Mouse (Mus musculus) lung, adult 2 months (tissue): ENCODE measurements around the gene Cables2. TPM values are rescaled to one million over a fixed set of nuclear protein-coding genes. Genes with fewer than 3 reads are reported as not detected.
A peak's percentile ranks its signal among the peaks of the same experiment; 100 is the strongest.

Experiments
- DNase-seq: peaks from one replicate; pipeline ENCODE4 v3.0.0; 2022
- H3K4me1 ChIP-seq: fragments of 200-500 bp; 2 replicates; pipeline ENCODE4 v1.6.1; 2011; ENCODE audit warnings: low read length; ENCODE audit not compliant: control insufficient read depth, insufficient read depth
- H3K4me3 ChIP-seq: fragments of 200-500 bp; replicated peaks from 2 replicates; pipeline ENCODE3; 2011; ENCODE audit warnings: low read depth, mild to moderate bottlenecking, control low read depth, low read length; ENCODE audit errors: extremely low read depth
- CTCF ChIP-seq: fragments of 200-500 bp; IDR thresholded peaks from 2 replicates; pipeline ENCODE4 v1.5.1; 2011; ENCODE audit warnings: mild to moderate bottlenecking, low read length, control low read depth; ENCODE audit not compliant: insufficient read depth
- POLR2A ChIP-seq: fragments of 200-500 bp; IDR thresholded peaks from 2 replicates; pipeline ENCODE4 v1.6.1; 2011; ENCODE audit warnings: low read depth, mild to moderate bottlenecking, control low read depth, low read length, borderline replicate concordance; ENCODE audit errors: extremely low read depth
- WGBS: fragments of 180-500 bp; shearing (Covaris S2); methylation state at CpG from one replicate; pipeline ENCODE4 v1.1.7; 2018; 5-methylcytosine and 5-hydroxymethylcytosine counted together
- polyA plus RNA-seq: library from polyadenylated mRNA; depleted of rRNA; stranded (reverse); fragments of >200 nt; gene quantifications from 2 replicates; pipeline ENCODE4 v1.2.3, GENCODE M21; 2012

Gene Cables2
- polyA plus RNA-seq, 1 experiment, result 28.2 TPM

- no peak for TF ChIP-seq POLR2A
- no peak for TF ChIP-seq CTCF
- DNase-seq, result no peak
- no peak overlapping the region for H3K4me3 ChIP-seq
- 75% methylated on average over 3 of the region's 3 CpGs for WGBS
- peaks cover 3% of the 10 kb centered on the region; the same call in 1 of the 2 replicates for H3K4me1 ChIP-seq
These were observed 32.2 kb upstream of the Cables2 start for GRCm38 (mm10) chr2:180305490-180305889.

DNA sequence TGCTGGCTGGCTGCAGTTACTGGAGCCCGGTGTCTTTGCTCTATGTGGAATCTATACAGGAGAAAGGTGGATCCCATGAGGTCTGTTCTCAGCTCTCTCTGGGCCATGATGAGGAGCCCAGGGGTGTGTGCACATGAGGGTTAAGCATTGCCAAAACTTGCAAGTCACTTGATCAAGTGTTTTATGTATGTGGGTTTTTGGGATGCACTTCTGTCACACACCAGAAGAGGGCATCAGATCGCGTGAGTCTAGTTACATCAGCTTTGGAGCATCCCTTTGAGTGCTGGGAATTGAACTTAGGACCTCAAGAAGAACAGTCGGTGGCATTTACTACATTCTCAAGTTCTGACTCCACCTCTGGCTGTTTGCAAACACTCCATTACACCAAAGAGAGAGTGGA, 31.3 kb upstream of the Cables2 start:
- WGBS, result 34% methylated on average over 4 of the region's 4 CpGs
- no peak overlapping the region for H3K4me3 ChIP-seq
- peaks cover 3% of the 10 kb centered on the region; the same call in 1 of the 2 replicates for H3K4me1 ChIP-seq
- TF ChIP-seq POLR2A (no peak), CTCF (no peak)
- no peak for DNase-seq

GRCm38 (mm10) chr2:180303468-180303867, 30.2 kb upstream of the Cables2 start:
- 51% methylated on average over 12 of the region's 12 CpGs for WGBS
- H3K4me1 ChIP-seq, result peaks cover 3% of the 10 kb centered on the region; the same call in 1 of the 2 replicates
- DNase-seq, result no peak

GRCm38 (mm10) chr2:180302201-180302600, 28.9 kb upstream of the Cables2 start:
- TF ChIP-seq CTCF (no peak), POLR2A (no peak)
- DNase-seq, result no peak
- H3K4me3 ChIP-seq, result no peak overlapping the region
- H3K4me1 ChIP-seq, result peaks cover 3% of the 10 kb centered on the region; the same call in 1 of the 2 replicates
- 79% methylated on average over 4 of the region's 4 CpGs for WGBS

More at GRCm38 (mm10) chr2:180303468-180303867, 30.2 kb upstream of the Cables2 start:
- H3K4me3 ChIP-seq, result no peak overlapping the region
- TF ChIP-seq CTCF, result no peak
- no peak for TF ChIP-seq POLR2A

GRCm38 (mm10) chr2:180300771-180301170, 27.5 kb upstream of the Cables2 start:
- Histone ChIP-seq H3K4me1 (no peaks in the 10 kb centered on the region), H3K4me3 (no peak overlapping the region)
- 41% methylated on average over 5 of the region's 5 CpGs for WGBS
- DNase-seq, result no peak
- TF ChIP-seq CTCF (no peak), POLR2A (no peak)

- Histone ChIP-seq H3K4me1 (no peaks in the 10 kb centered on the region), H3K4me3 (no peak overlapping the region)
- DNase-seq, result no peak
- 23% methylated on average over 2 of the region's 2 CpGs for WGBS
- TF ChIP-seq POLR2A, result no peak
- no peak for TF ChIP-seq CTCF
These were observed 27.0 kb upstream of the Cables2 start for GRCm38 (mm10) chr2:180300252-180300651.

- WGBS, result 68% methylated on average over 8 of the region's 8 CpGs
- Histone ChIP-seq H3K4me1 (no peaks in the 10 kb centered on the region; the same call in 1 of the 2 replicates), H3K4me3 (no peak overlapping the region)
- TF ChIP-seq CTCF (no peak), POLR2A (no peak)
- no peak for DNase-seq
These were observed 19.6 kb upstream of the Cables2 start for GRCm38 (mm10) chr2:180292906-180293305.

DNA sequence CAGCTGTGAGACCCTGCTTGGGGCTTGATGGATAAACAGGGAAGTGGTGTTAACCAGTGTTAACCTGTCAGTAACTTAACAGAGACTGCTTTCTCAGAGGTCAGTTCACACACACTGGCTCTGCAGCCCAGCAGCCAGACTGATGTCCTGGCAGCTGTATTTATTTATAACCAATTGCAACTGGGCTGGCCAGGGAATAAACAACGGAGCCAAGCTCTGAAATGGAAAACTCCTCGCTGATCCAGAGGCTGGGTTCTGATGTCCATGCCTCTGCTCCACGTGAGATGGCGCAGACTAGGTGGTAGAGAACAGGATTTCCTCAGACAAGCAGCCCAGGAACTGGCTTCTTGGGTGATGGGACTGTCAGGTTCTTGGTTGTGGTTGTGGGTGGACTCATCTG, 18.7 kb upstream of the Cables2 start:
- DNase-seq, result no peak
- TF ChIP-seq POLR2A (no peak), CTCF (no peak)
- H3K4me3 ChIP-seq, result no peak overlapping the region
- H3K4me1 ChIP-seq, result no peaks in the 10 kb centered on the region; the same call in 1 of the 2 replicates
- WGBS, result 42% methylated on average over 4 of the region's 4 CpGs

DNA sequence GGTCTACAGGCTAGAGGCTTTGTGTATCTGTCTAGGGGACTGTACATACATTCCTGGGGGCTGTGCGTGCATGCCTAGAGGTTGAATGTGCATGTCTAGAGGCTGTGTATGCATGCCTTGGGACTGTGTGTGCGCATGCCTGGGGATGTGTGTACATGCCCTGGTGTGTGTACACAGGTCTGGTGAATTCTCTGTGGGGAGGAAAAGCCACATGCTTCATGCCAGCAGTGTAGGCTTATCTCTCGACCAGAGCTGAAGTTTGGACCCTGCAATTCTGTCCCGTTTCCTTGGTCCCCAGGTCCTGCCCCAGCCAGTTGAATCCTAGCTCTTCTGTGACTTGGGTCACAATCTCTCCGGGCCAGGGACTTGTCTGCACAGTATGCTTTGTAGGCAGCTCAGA, 18.3 kb upstream of the Cables2 start:
- DNase-seq, result no peak
- Histone ChIP-seq H3K4me1 (no peaks in the 10 kb centered on the region; the same call in 1 of the 2 replicates), H3K4me3 (no peak overlapping the region)
- 58% methylated on average over 5 of the region's 5 CpGs for WGBS
- TF ChIP-seq POLR2A (no peak), CTCF (no peak)

- DNase-seq, result no peak
- TF ChIP-seq CTCF, result no peak
- TF ChIP-seq POLR2A, result no peak
- Histone ChIP-seq H3K4me3 (no peak overlapping the region), H3K4me1 (no peaks in the 10 kb centered on the region; the same call in 1 of the 2 replicates)
- 50% methylated on average over 6 of the region's 6 CpGs for WGBS
These were observed 17.2 kb upstream of the Cables2 start for GRCm38 (mm10) chr2:180290503-180290902.

DNA sequence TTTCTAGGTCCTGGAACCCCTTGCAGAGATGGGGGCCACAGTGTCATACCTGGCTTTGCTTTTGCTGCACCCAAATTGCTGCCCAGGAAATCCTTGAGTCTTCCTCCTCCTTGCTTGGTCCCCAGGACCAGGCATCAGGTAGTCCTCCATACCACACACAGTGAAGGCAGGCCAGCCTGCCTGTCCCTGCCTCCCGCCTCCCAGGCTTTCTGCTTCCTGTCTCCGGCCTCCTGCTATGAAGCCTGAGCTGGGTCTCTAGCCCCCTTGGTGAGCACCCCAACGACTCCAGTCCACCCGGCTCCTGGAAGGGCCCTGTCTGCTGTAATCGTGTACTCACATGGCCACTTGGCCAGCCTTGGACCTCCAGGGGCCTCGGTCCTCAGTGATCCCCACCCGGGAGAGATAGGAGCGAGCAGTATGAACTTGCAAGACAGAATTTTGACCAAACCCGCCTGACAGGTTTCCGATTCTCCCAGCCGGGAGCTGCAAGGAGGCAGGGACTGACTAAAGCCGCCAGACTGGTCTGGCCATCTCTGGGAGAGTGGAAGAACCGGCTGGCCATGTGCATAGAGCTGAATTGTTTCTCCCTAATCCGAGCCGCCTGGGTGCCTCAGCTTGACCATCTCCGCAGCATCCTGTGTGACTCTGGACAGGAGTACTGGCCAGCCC, 16.3 kb upstream of the Cables2 start, which contains the start of gene Rbbp8nl:
TSS of gene Rbbp8nl (minus strand) at position 440 of the 669 bp plus-strand sequence.
- peak; percentile 77 for DNase-seq
- WGBS, result 50% methylated on average over 16 of the region's 16 CpGs

More for the DNA sequence above, 16.3 kb upstream of the Cables2 start, which contains the start of gene Rbbp8nl:
- Histone ChIP-seq H3K4me1 (no peaks in the 10 kb centered on the region; the same call in 1 of the 2 replicates), H3K4me3 (no peak within 1 kb of the TSS)
- TF ChIP-seq POLR2A (no peak), CTCF (no peak)
